Mouse (Mus musculus) kidney, postnatal 36 days (tissue): ENCODE measurements at regions not wholly inside any gene's neighbourhood (a gene's known extent, or its start where the extent isn't known, plus 50 kb on each side); places are given as distances from the start of the nearest gene placed in this dataset.

Experiments
- DNase-seq, 2 experiments: peaks; one replicate each; pipeline ENCODE4 v3.0.0; 2021 to 2022; ENCODE audit warnings: mixed read lengths in 2 of 2

- peak in 1 of 2 experiments; percentile 8 for DNase-seq
Observed at GRCm38 (mm10) chr15:37166744-37167143, 159.2 kb upstream of the Zfp706 start.

GRCm38 (mm10) chr15:37165887-37166507 lies 158.4 kb upstream of the Zfp706 start:
- DNase-seq, result peak; percentile 34 to 38

GRCm38 (mm10) chr15:37165216-37165615 lies 157.6 kb upstream of the Zfp706 start:
- peak; percentile 8 to 11 for DNase-seq

GRCm38 (mm10) chr15:37164191-37165135 lies 156.9 kb upstream of the Zfp706 start:
- peak; percentile 79 to 83 for DNase-seq

- DNase-seq, result no peak
Observed at GRCm38 (mm10) chr15:37159956-37160355, 152.4 kb upstream of the Zfp706 start.

GRCm38 (mm10) chr15:37159349-37159748 lies 151.8 kb upstream of the Zfp706 start:
- peak; percentile 54 to 70 for DNase-seq

GRCm38 (mm10) chr15:37157386-37157785 lies 149.8 kb upstream of the Zfp706 start:
- DNase-seq, result peak; percentile 31 to 47

GRCm38 (mm10) chr15:37154934-37155333 lies 147.4 kb upstream of the Zfp706 start:
- no peak for DNase-seq

- peak; percentile 52 to 61 for DNase-seq
Observed at GRCm38 (mm10) chr15:37153177-37153576, 145.6 kb upstream of the Zfp706 start.

GRCm38 (mm10) chr15:37135590-37136164 lies 128.1 kb upstream of the Zfp706 start:
- peak; percentile 61 to 80 for DNase-seq

GRCm38 (mm10) chr15:37134913-37135589 lies 127.5 kb upstream of the Zfp706 start:
- DNase-seq, result peak; percentile 37 to 53

GRCm38 (mm10) chr15:37134386-37134785 lies 126.8 kb upstream of the Zfp706 start:
- DNase-seq, result peak; percentile 11 to 36

- peak; percentile 22 to 44 for DNase-seq
Observed at GRCm38 (mm10) chr15:37133916-37134315, 126.3 kb upstream of the Zfp706 start.

- no peak for DNase-seq
Observed at GRCm38 (mm10) chr15:37127681-37128080, 120.1 kb upstream of the Zfp706 start.

- DNase-seq, result no peak
Observed at GRCm38 (mm10) chr15:37127170-37127569, 119.6 kb upstream of the Zfp706 start.

- DNase-seq, result no peak
Observed at GRCm38 (mm10) chr15:37125823-37126222, 118.2 kb upstream of the Zfp706 start.

- no peak for DNase-seq
Observed at GRCm38 (mm10) chr15:37124951-37125350, 117.4 kb upstream of the Zfp706 start.

GRCm38 (mm10) chr15:37124299-37124698 lies 116.7 kb upstream of the Zfp706 start:
- DNase-seq, result peak; percentile 20 to 59

- peak; percentile 79 to 92 for DNase-seq
Observed at GRCm38 (mm10) chr15:37120381-37120780, 112.8 kb upstream of the Zfp706 start.

GRCm38 (mm10) chr15:37114119-37114518 lies 106.5 kb upstream of the Zfp706 start:
- peak; percentile 44 to 89 for DNase-seq

- no peak for DNase-seq
Observed at GRCm38 (mm10) chr15:37110462-37110861, 102.9 kb upstream of the Zfp706 start.

- DNase-seq, result peak; percentile 42 to 58
Observed at GRCm38 (mm10) chr15:37102035-37102555, 94.5 kb upstream of the Zfp706 start.

- DNase-seq, result no peak
Observed at GRCm38 (mm10) chr15:37101419-37101818, 93.8 kb upstream of the Zfp706 start.
